Mouse (Mus musculus) kidney, embryonic 15.5 days (tissue): ENCODE measurements around the gene Tamm41. TPM values are rescaled to one million over a fixed set of nuclear protein-coding genes. Genes with fewer than 3 reads are reported as not detected.

Source experiments
- ATAC-seq: fragments of 200-750 bp; cut with Nextera tagmentation; replicated peaks from 2 replicates; pipeline ENCODE4 v1.8.0; 2017; ENCODE audit warnings: moderate TSS enrichment; ENCODE audit not compliant: low FRiP score
- H3K27ac ChIP-seq: fragments of 300-500 bp; sonication (generic); 2 replicates; pipeline ENCODE4 v1.5.1; 2015; ENCODE audit warnings: mild to moderate bottlenecking, inconsistent platforms
- H3K27me3 ChIP-seq: fragments of 300-500 bp; sonication (generic); 2 replicates; pipeline ENCODE4 v1.6.1; 2015; ENCODE audit warnings: inconsistent platforms
- H3K36me3 ChIP-seq: fragments of 300-500 bp; sonication (generic); 2 replicates; pipeline ENCODE4 v1.6.1; 2015; ENCODE audit warnings: inconsistent platforms
- H3K4me1 ChIP-seq: fragments of 300-500 bp; sonication (generic); 2 replicates; pipeline ENCODE4 v1.6.1; 2015; ENCODE audit warnings: inconsistent platforms
- H3K4me2 ChIP-seq: fragments of 300-500 bp; sonication (generic); 2 replicates; pipeline ENCODE4 v1.6.1; 2015; ENCODE audit warnings: moderate library complexity, mild to moderate bottlenecking, inconsistent platforms
- H3K4me3 ChIP-seq: fragments of 300-500 bp; sonication (generic); replicated peaks from 2 replicates; pipeline ENCODE4 v1.5.1; 2015; ENCODE audit warnings: mild to moderate bottlenecking, inconsistent platforms
- H3K9ac ChIP-seq: fragments of 300-500 bp; sonication (generic); 2 replicates; pipeline ENCODE4 v1.6.1; 2015; ENCODE audit warnings: mild to moderate bottlenecking, inconsistent platforms
- H3K9me3 ChIP-seq: fragments of 300-500 bp; sonication (generic); replicated peaks from 2 replicates; pipeline ENCODE4 v1.6.1; 2016; ENCODE audit warnings: inconsistent platforms
- WGBS: fragments of 180-500 bp; shearing (Covaris S2); methylation state at CpG from one replicate; pipeline ENCODE4 v1.1.7; 2015; ENCODE audit warnings: mixed read lengths; 5-methylcytosine and 5-hydroxymethylcytosine counted together
- polyA plus RNA-seq: library from polyadenylated mRNA; unstranded; fragments of >200 nt; fragmentation: Nextera tagmentation; extraction: Ambion mirVana; gene quantifications from 2 replicates; pipeline ENCODE4 v1.2.1, GENCODE M21; 2015

The Tamm41 gene
- polyA plus RNA-seq, 1 experiment from 2014 or later: 64.1 TPM

DNA sequence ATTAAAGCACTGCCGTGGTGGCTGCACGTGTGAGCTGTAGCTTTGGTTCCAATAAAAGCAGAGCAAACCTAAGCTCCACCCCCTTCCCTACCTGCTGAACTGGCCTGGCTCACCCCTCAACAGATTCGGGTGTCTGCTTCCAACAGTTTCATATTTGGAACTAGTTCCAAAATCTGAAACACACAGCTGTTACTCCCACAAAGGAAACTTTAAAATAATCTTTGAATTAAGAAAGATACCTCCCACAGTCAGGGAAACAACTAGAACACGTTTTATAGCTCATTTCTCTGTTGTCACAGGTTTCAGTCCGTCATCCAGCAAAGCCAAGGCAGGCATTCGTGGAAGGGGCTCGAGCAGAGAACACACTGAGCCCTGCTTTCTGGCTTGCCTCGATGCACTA is 44.0 kb downstream of the Tamm41 start:
- Histone ChIP-seq H3K9ac (no peak overlapping the region), H3K36me3 (no peaks in the 10 kb centered on the region), H3K27me3 (no peaks in the 10 kb centered on the region), H3K9me3 (no peaks in the 10 kb centered on the region), H3K4me1 (peaks cover 8% of the 10 kb centered on the region), H3K4me2 (no peak overlapping the region), H3K4me3 (no peak overlapping the region), H3K27ac (no peak overlapping the region)
- no peak for ATAC-seq
- WGBS: 63% methylated on average over 8 of the region's 8 CpGs

DNA sequence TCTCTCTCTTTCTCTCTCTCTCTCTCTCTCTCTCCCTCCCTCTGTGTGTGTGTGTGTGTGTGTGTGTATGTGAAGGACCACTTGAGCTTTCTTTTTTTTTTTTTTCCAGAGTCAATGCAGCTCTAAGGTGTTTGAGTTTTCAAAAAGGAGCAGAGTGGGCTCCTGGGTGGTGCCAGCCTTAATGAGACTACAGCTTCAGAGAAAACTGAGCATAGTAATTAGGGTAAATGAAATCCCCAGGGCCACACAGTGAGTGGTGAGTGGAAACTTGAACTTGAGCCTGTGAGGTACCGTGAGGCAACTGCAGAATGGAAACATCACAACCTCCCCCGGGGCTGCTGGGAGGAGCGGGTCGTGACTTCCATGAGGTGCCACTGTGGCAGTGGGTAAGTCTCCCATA is 45.8 kb downstream of the Tamm41 start:
- Histone ChIP-seq H3K36me3 (no peaks in the 10 kb centered on the region), H3K4me1 (peaks cover 8% of the 10 kb centered on the region; the same call in 1 of the 2 replicates), H3K27ac (no peak overlapping the region), H3K27me3 (no peaks in the 10 kb centered on the region), H3K4me2 (no peak overlapping the region), H3K9me3 (no peaks in the 10 kb centered on the region), H3K9ac (no peak overlapping the region), H3K4me3 (no peak overlapping the region)
- WGBS: 76% methylated on average over 4 of the region's 4 CpGs
- no peak for ATAC-seq

DNA sequence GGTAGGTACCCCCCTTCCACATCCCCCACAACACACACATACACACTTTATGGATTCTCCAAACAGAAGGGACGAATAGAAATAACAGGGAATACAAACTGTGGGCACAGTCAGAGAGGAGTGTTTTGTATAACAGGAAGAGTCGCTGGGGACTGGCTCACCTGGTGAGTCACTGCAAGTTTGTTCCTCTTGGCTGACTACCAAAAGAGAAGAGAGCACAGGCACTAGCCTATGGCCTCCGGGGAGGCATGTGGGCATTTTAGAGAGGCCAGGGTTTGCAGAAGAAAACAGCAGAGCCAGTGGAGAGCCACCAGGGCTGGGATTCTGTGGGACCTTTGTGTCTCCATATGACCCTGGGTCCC is 49.1 kb downstream of the Tamm41 start:
- WGBS: 68% methylated on average over 3 of the region's 3 CpGs
- Histone ChIP-seq H3K9me3 (no peaks in the 10 kb centered on the region), H3K9ac (no peak overlapping the region), H3K36me3 (no peaks in the 10 kb centered on the region), H3K27ac (peak overlapping the region; percentile 84), H3K4me1 (peaks cover 8% of the 10 kb centered on the region; the same call in 1 of the 2 replicates), H3K27me3 (no peaks in the 10 kb centered on the region), H3K4me2 (no peak overlapping the region), H3K4me3 (no peak overlapping the region)
- peak; percentile 68 for ATAC-seq

DNA sequence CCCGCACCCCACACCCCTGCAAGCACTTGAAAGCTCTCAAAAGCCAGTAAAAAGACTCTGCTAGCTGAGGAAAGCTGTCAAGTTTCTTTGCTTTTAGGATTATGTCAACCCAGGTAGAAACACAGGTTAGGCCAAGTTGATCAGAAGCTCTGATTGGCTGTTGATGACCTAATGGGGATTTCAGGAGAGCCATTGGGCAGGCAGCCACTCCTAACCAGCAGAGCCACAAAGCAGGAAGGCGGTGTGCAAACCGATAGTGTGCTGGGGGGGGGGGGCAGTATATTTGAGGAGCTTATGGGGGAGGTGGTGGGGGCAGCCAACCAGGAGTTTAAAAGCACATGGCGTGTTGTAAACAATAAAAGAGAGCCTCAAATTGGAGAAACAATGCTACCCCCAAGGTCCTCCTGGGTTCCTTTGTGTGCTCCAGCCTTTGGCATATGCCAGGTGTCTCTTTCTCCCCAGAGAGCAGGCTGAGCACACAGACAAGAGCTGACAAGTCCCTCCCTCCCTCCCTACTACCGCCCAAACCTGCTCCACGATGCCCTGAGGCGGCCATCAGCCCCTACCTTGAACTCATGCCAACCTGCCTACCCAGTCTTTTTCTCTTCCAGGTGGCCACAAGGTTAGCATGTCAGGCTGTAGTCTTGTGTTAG is 49.6 kb downstream of the Tamm41 start:
- Histone ChIP-seq H3K4me2 (no peak overlapping the region; the same call in 1 of the 2 replicates), H3K27ac (peak overlapping the region; percentile 84), H3K36me3 (no peaks in the 10 kb centered on the region), H3K9ac (no peak overlapping the region), H3K4me3 (no peak overlapping the region), H3K27me3 (no peaks in the 10 kb centered on the region), H3K9me3 (no peaks in the 10 kb centered on the region), H3K4me1 (peaks cover 8% of the 10 kb centered on the region; the same call in 1 of the 2 replicates)
- ATAC-seq: peak; percentile 79
- WGBS: 62% methylated on average over 7 of the region's 7 CpGs

DNA sequence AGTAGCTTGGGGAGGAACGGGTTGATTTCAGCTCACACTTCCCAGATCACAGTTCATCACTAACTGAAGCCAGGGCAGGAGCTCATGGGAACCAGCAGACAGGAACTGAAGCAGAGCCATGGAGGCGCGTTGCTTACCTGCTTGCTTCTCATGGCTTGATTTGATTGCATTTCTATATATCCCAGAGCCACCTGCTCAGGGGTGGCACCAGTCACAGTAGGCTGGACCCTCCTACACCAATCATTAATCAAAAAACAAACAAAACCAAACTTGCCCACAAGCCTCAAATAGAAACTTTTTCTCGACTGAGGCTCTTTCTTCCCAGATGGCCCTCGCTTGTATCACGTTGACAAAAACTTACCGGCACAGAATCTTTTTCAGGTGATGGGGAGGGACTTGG is 55.0 kb downstream of the Tamm41 start:
- Histone ChIP-seq H3K36me3 (no peaks in the 10 kb centered on the region), H3K9me3 (no peaks in the 10 kb centered on the region), H3K9ac (no peak overlapping the region), H3K4me3 (no peak overlapping the region), H3K4me1 (no peaks in the 10 kb centered on the region), H3K27ac (no peak overlapping the region), H3K4me2 (no peak overlapping the region), H3K27me3 (no peaks in the 10 kb centered on the region)
- WGBS: 69% methylated on average over 7 of the region's 7 CpGs
- ATAC-seq: no peak

DNA sequence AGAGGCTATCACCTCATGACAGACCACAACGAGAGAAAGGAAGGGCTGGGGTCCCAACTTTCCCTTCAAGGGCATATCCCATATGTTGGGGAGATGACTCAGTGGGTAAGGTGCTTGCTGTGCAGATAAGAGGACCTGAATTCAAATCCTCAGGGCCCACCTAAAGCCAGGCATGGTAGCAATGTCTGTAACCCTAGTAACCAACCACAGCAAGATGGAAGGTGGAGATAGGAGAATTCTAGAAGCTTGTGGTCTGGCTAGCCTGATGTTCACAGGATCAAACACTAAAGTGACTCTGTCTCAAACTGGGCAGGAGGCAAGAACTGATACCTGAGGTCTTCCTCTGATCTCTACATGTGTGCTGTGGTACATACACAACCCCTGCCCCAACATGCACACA is 58.0 kb downstream of the Tamm41 start:
- no peaks in the 10 kb centered on the region for H3K36me3 ChIP-seq
- no peaks in the 10 kb centered on the region for H3K27me3 ChIP-seq
- H3K4me3 ChIP-seq: no peak overlapping the region
- H3K9ac ChIP-seq: no peak overlapping the region
- H3K4me2 ChIP-seq: no peak overlapping the region
- 78% methylated on average over 1 of the region's 1 CpGs for WGBS
- no peaks in the 10 kb centered on the region for H3K9me3 ChIP-seq
- no peak for ATAC-seq
- H3K4me1 ChIP-seq: no peaks in the 10 kb centered on the region
- H3K27ac ChIP-seq: no peak overlapping the region

DNA sequence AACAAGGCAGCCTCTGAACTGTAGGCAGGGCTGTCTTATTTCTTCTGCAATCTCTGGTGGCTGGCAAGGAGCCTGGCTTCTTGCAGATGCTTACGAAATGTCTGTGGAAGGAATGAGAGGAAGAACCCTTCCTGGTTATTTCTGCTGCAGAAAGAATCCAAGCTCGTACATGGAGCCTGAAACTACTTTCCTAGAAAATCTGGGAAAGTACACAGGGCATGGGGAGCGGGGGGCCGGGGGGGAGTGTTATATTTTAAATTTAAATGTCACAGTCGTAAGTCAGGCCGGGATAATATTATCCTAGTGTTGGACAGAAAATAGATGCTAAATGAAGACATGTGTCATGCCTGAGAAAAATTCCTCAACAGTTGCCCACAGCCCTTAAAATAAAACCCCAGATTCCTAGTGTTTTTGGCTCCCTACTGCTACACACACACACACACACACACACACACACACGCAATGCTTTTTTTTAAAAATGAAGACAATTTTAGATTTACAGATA is 60.7 kb downstream of the Tamm41 start:
- Histone ChIP-seq H3K9ac (no peak overlapping the region), H3K36me3 (no peaks in the 10 kb centered on the region), H3K27me3 (no peaks in the 10 kb centered on the region), H3K4me2 (no peak overlapping the region), H3K4me1 (0 out of 2 replicates have a peak, but pooled peaks cover 3% of the 10 kb centered on the region), H3K9me3 (no peaks in the 10 kb centered on the region), H3K27ac (no peak overlapping the region), H3K4me3 (no peak overlapping the region)
- no peak for ATAC-seq
- 79% methylated on average over 7 of the region's 7 CpGs for WGBS

DNA sequence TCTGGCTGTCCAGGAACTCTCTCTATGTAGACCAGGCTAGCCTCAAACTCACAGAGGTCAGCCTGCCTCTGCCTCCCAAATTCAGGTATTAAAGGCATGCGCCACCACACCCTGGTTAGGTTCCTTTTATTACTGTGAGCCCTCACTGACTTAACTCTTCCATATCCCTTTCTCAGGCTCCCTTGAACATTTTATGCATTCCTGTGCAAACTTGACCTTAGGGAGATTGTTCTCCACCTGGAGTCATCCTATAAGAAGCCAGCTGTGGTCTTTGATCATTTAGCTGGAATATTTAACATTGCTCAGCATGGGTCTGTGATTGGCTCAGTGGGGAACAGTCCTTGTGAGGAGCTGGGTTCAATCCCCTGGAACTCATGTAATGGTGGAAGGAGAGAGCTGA is 63.3 kb downstream of the Tamm41 start:
- no peaks in the 10 kb centered on the region for H3K36me3 ChIP-seq
- no peak for ATAC-seq
- no peak overlapping the region for H3K4me3 ChIP-seq
- H3K9me3 ChIP-seq: no peaks in the 10 kb centered on the region
- H3K27ac ChIP-seq: no peak overlapping the region
- H3K27me3 ChIP-seq: peaks cover 2% of the 10 kb centered on the region; the same call in 1 of the 2 replicates
- no peak overlapping the region for H3K9ac ChIP-seq
- H3K4me2 ChIP-seq: no peak overlapping the region
- 81% methylated on average over 1 of the region's 1 CpGs for WGBS
- peaks cover 19% of the 10 kb centered on the region for H3K4me1 ChIP-seq

DNA sequence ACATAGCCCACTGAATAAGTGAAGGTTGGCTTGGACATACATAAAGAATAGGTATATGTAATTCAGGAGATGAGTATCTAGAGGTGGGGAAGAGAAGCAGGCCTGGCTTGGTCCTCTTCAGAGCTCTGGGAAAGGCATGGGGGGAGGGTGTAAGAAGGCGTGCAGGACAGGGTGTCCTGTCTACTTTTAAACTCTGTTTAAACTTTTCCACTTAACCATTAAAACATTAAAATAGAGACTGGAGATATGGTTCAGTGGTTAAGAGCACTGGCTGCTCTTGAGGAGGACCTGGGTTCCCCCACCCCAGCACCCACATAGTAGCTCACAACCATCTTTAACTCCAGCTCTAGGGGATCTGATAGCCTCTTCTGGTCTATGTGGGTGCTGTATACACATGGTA is 64.7 kb downstream of the Tamm41 start:
- 46% methylated on average over 1 of the region's 1 CpGs for WGBS
- ATAC-seq: no peak
- Histone ChIP-seq H3K36me3 (no peaks in the 10 kb centered on the region), H3K9me3 (no peaks in the 10 kb centered on the region), H3K27me3 (peaks cover 8% of the 10 kb centered on the region), H3K4me2 (no peak overlapping the region), H3K4me3 (no peak overlapping the region), H3K9ac (no peak overlapping the region), H3K27ac (0 out of 2 replicates have a peak overlapping the region, but pooled peaks have one; percentile 43), H3K4me1 (peaks cover 26% of the 10 kb centered on the region)

DNA sequence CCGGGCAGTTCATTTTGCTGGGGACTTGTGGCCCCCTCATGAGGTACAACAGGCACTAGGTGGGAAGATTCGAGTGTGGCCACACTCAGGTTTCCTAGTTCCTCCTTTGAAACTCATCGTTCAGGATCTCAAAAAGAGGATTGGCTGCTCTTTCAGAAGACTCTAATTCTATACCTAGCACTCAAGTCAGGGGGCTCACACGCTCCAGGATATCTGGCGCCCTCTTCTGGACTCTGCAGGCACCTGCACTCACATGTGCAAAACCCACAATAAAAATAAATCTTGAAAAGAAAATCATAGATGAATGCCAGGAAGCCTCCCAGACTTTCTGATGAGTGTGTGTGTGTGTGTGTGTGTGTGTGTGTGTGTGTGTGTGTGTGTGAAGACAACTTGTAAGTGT is 66.8 kb downstream of the Tamm41 start:
- Histone ChIP-seq H3K9me3 (no peaks in the 10 kb centered on the region), H3K4me2 (no peak overlapping the region), H3K27ac (no peak overlapping the region), H3K9ac (no peak overlapping the region), H3K27me3 (peaks cover 26% of the 10 kb centered on the region), H3K36me3 (no peaks in the 10 kb centered on the region), H3K4me3 (no peak overlapping the region), H3K4me1 (peaks cover 35% of the 10 kb centered on the region)
- WGBS: 76% methylated on average over 5 of the region's 5 CpGs
- ATAC-seq: no peak

DNA sequence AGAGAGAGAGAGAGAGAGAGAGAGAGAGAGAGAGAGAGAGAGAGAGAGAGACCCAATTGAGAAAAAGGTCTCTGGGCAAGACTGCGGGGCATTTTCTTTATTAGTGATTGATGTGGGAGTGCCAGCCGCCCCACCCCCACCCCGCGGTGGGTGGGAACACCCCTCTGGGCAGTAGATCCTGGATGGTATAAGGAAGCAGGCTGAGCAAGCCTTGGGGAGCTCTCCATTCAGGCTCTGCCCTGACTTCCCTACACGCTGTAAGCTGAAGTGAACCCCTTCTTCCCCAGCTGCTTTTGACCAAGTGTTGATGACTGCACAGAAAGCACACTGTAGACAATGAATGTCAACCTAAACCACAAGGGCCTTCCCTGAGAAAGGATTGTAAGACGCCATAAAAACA is 67.3 kb downstream of the Tamm41 start:
- peaks cover 35% of the 10 kb centered on the region for H3K4me1 ChIP-seq
- H3K27ac ChIP-seq: no peak overlapping the region
- no peaks in the 10 kb centered on the region for H3K36me3 ChIP-seq
- peak overlapping the region; percentile 100 for H3K4me2 ChIP-seq
- 35% methylated on average over 6 of the region's 6 CpGs for WGBS
- H3K9me3 ChIP-seq: no peaks in the 10 kb centered on the region
- H3K9ac ChIP-seq: no peak overlapping the region
- ATAC-seq: no peak
- H3K4me3 ChIP-seq: no peak overlapping the region
- peaks cover 26% of the 10 kb centered on the region for H3K27me3 ChIP-seq

DNA sequence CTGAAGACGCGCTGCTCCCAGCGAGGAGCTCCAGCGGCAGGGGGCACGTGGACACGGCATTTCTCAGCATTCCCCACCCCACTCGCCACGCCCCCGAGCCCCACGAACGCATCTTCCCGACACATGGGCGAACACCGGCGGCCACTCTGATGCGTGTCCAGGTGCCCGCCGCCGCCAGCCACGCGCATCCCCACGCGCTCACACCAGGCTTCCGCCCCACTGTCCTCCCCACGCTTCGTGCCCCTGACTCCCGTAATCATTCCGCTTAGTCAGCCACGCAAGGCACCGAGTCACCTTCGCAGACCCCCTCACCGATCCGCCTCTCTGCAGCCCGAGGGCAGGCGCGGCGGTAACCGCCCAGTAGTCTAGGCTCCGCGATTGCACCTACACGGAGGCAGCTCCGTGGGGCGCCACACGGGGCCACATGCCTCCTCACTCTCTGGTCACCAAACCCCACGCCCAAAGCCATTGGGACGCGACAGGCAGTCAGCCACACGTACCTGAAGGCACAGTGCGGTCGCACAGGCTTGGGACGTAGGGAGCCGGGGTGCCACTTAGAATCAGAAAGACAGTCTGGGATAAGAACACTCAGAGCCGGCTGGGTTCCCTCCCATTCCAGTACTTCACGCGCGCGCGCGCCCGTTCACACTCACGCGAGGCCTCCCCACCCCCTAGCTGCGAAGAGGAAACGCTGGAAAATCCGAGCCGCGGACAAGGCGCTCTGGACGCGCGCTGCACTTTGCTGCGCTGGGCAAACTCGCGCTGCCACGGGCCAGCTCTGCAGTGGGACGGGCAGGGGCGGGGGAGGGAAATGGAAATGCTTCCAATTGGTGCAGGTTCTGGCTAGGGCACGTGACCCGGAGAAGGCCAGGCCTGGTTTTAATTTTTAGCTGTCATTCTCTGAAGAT is 68.2 kb downstream of the Tamm41 start, which contains the start of gene Vgll4:
Gene Vgll4 (minus strand): TSS at position 782 of the 908 bp plus-strand sequence.
- Histone ChIP-seq H3K27me3 (peaks cover 26% of the 10 kb centered on the region), H3K4me3 (peak within 1 kb of the TSS; percentile 67), H3K27ac (peak within 1 kb of the TSS; percentile 82), H3K9ac (peak within 1 kb of the TSS; percentile 62), H3K9me3 (no peaks in the 10 kb centered on the region), H3K4me2 (peak within 1 kb of the TSS; percentile 100), H3K36me3 (no peaks in the 10 kb centered on the region), H3K4me1 (peaks cover 38% of the 10 kb centered on the region)
- WGBS: under 1% methylated on average over 79 of the region's 79 CpGs
- ATAC-seq: peak; percentile 44
